Mouse (Mus musculus): ENCODE data around the gene Glycam1.

Gene Glycam1

GRCm38 (mm10) chr15:103518600-103519385 lies 46.1 kb downstream of the Glycam1 start:
- no peak for DNase-seq

DNA sequence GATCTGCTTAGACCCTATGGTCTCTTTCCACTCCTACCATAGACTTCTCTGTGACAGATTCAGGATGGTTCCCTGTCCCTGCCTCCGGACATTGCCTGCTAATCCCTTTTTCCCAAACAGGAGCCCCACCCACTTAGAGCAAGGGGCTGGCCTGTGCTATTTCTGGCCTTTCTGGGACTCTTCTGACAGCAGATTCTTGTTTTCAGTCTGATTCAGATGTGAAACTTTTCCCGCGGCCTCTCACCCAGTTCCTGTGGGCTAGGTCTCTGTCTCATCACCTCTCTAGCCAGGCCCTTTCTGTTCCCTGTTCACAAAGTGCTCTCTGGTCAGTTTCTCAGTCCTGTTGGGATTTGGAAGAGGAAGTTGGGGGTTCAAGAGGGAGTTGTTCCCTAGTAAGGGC lies 50.0 kb downstream of the Glycam1 start:
- DNase-seq: no peak

DNA sequence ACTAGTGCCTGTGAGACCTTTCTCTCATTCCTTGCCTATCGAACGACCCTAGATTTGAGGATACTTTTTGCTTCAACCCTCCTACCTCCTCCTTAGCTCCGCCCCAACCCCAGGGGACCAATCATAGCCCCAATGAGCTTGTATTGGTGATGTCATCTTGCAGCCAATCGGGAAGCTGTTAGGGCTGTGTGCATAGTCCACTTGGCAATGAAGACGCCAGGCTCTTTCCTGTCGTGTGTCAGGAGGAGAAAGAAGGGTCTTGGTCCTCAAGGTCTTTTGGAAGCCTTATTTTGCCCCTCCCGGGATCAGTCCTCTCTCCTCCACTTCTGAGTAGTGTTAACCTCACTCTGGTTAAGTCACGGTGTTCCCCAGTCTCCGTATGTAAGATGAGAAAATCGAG lies 50.8 kb downstream of the Glycam1 start:
- DNase-seq: peak; percentile 50

DNA sequence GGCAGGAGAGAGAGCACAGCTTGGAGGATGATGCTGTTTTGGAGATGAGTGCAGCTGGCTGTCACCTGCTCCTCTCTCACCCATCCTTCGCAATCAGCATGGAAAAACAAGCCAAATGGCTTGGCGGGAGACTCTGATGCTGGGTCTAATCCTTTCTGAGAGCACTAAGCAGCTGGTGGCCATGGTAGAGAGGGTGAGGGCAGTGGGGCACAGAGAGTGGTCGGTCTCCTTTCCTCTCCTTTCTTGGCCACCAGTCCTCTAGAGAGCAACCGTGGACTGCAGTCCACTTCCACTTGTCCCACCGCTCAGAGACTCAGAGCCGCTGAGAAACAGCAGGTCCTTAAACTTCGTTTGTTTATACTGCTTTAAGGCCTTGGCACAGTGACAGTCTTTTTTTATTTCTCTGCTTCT lies 51.3 kb downstream of the Glycam1 start:
- no peak for DNase-seq

Measured in thymus, postnatal 25 days (tissue).